Mouse (Mus musculus) large intestine, adult 2 months (tissue): ENCODE measurements around the gene Apol10b. TPM values are rescaled to one million over a fixed set of nuclear protein-coding genes. Genes with fewer than 3 reads are reported as not detected.
A peak's percentile ranks its signal among the peaks of the same experiment; 100 is the strongest.
"Not testable (repeated sequence)": the region's sequence is repeated elsewhere in the genome, so short reads cannot be mapped to it uniquely, and the experiment has no call there.

Experiments
- DNase-seq: peaks from one replicate; pipeline ENCODE4 v3.0.0-alpha.2; 2012; ENCODE audit warnings: low read depth, low spot score
- WGBS: fragments of 180-500 bp; shearing (Covaris S2); methylation state at CpG from one replicate; pipeline ENCODE4 v1.1.7; 2018; 5-methylcytosine and 5-hydroxymethylcytosine counted together
- polyA plus RNA-seq: library from polyadenylated mRNA; depleted of rRNA; stranded (reverse); fragments of >200 nt; gene quantifications from 2 replicates; pipeline ENCODE4 v1.2.3, GENCODE M21; 2012; rRNA removed

The Apol10b gene
- 0.88 and 0.93 TPM in 2 replicates for polyA plus RNA-seq

DNA sequence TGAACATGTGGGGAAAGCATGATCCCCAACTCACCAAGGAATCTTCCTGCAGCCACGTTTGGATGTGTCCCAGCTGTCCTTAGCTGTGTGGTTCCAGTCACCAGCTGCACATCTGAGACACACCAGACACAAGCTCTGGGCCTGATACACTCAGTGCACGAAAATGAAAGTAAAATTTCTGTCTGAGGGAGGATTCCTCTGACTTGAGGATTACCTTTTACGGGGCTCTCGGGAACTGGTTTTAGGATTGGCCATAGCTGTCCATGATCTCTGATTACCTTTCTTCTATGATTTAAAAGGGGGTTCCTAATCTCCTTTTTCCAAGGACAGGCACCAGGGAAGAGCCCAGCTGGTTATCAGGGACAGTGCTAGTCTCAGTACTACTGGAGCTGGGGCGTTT lies at the start of gene Apol10b:
Gene Apol10b, minus strand, starts transcription at position 165 of the 400 bp plus-strand sequence.
- DNase-seq, result no peak
- WGBS, result 21% methylated on average over 5 of the region's 5 CpGs

DNA sequence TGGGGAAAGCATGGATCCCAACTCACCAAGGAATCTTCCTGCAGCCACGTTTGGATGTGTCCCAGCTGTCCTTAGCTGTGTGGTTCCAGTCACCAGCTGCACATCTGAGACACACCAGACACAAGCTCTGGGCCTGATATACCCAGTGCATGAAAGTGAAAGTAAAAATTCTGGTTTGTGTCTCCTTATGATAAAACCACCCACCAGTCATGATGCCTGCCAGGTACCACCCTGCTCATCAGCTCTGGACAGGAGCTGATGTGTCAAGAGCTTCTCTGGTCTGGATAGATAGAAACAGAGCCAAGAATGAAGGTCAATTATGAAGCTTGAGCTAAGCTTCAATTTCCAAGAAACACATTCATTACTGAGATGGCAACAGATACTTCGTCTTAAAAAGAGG lies 47.3 kb upstream of the Apol10b start, which contains the start of gene Apol11b:
Gene Apol11b, minus strand, starts transcription at position 111 of the 400 bp plus-strand sequence.
- 54% methylated on average over 2 of the region's 2 CpGs for WGBS
- not testable (repeated sequence) for DNase-seq

DNA sequence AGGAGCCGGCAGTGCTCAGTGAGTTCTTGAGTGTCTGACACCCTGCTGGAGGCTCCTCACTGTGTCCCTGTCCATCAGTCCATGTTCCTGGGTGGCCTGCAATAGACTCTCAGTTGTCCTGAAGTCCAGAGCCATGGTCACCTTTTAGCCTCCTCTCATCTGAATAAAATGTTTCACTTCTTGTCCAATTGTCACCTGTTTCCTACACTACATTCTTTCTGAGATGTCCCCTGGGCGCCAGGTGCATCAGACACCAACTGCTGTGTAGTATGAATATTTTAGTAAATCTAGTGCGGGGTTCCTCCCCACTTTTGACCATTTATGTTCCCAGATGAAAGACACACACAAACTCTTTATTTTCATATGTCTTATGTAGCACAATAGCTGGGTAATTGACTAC lies 33.9 kb upstream of the Apol10b start:
- not testable (repeated sequence) for DNase-seq
- 83% methylated on average over 3 of the region's 3 CpGs for WGBS

DNA sequence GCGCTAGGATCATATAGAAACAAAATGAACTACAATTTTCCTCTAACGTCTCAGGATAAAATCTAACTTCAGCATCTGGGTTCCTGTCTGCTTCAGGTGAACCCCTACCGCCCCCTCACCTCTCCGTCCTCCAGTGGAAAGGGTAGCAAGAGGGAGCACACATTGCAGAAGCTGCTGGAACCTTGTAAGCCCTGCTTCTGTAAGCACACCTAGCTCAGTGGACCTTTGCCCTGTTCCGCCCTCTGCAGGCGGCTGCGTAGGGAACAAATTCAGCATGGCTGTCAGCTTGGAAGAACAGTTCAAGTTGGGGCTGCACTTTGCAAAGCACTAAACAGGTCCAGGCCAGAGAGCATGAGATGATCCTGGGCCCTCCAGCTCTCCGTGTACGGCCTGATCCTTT lies 32.7 kb upstream of the Apol10b start:
- peak; percentile 11 for DNase-seq
- WGBS, result 35% methylated on average over 9 of the region's 9 CpGs

DNA sequence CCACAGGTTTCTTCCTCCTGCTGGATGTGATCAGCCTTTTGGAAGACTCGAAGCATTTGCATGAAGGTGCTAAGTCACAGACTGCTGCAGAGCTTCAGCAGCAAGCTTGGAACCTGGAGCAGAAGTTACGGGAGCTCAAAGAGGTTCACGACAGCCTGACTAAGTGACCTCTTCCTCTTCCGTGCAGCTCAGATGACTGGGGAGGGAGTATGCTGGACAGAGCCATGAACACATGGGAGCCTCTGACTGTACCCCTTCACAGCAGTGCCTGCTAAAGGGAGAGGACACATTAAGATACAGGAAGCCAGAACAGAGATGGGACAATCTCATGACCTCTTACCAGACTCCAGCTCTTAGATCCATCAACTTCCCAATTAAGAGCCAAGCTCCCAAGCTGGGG lies 30.5 kb upstream of the Apol10b start:
- 76% methylated on average over 4 of the region's 4 CpGs for WGBS
- not testable (repeated sequence) for DNase-seq

DNA sequence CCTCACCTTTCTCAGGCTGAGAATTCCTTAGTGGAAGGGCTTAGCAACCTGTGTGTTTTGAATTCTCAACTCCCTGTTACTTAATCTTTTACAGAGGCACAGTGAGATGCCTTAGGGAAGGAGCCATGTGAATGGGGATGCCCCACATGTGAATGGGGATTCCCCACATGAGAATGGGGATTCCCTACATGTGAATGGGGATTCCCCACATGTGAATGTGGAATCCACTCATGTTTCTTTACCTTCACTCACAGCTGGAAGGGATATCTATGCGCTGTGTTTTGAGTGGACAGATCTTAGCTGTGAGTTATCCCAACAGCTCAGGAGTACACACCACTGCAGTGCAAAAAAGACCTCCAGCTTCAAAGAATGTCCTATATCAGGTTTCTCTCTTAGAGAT lies 28.8 kb upstream of the Apol10b start:
- WGBS, result 89% methylated on average over 1 of the region's 1 CpGs
- DNase-seq, result no peak

DNA sequence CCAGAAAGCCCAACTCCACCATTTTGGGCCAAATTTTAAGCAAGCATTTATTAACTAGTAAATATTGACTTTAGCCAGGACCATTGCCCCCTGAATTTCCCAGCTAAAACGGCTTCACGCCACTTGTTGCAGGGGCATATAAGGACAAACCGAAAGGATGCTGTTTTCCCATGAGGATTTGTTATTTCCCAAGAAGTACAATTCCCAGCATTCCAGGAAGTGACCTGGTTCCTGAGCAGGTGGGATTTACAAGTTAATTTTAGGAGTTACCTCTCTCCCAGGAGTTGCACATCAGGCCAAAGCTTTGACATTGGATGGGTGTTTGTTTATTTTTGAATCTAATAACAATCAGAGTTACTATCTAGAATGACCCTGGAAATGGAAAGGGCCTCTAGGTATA lies 10.1 kb upstream of the Apol10b start:
- no peak for DNase-seq

DNA sequence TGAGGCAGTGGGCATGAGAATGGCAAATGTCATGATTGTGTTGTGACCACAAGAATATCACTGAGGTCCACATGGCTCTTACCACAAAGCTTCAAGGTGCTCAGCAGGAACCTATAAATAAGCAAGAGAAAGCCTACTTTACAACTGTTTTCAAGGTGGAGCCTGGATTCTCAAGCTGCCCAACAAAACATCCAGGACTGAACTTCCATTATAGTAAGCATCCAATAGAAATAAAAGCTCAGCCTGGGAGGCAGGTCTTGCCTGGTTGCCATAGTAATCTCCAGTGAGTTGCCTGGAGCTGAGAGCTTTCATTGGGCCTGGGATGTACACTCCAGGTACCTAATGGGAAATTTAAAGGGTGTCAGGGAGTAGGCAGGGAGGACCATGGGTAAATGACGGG lies 3.0 kb upstream of the Apol10b start, which contains the start of gene Gm36245:
Gene Gm36245, plus strand, starts transcription at position 301 of the 400 bp plus-strand sequence.
- WGBS, result 92% methylated on average over 1 of the region's 1 CpGs
- DNase-seq, result no peak

More for the DNA sequence above, 10.1 kb upstream of the Apol10b start:
- 88% methylated on average over 3 of the region's 3 CpGs for WGBS

DNA sequence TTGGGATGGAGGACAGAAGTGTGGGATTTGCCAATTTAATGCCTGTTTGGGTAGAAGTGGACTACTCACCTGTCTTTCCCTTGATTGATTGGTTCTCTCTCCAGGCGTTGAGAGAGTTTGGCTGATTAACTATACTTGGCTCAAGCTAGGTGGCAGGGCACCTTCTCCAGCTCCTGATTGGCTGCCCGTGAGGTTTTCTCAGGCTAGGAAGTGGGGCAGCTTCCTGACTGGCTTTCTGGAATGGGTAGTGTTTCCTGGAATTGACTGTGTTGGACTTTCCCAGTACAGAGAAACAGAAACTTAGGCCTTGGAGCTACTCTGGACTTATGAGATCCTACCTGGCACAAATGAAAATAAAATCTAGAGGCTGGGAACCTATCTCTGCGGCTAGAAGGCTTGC lies 2.5 kb upstream of the Apol10b start:
- WGBS, result 75% methylated on average over 3 of the region's 3 CpGs
- no peak for DNase-seq

DNA sequence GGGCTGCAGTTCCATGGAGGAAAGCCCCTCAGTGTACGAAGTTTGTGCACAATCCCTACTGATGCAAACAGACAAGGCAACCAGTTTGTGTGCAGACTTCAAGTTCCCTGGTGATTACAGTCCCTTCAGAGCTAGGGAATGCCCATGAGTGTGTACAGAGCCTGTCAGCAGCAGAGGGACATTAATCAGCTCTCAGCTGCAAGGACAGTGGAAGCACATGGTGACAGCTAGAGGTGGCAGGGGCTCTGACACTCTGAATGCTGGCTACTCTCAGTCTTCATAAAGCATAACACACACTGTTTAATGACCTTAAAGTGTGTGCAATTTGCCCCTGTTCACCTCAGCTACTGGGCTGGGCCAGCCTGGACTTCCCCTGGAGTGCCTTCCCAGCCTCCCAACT lies 2.4 kb downstream of the Apol10b start:
- DNase-seq, result no peak
- 91% methylated on average over 1 of the region's 1 CpGs for WGBS

DNA sequence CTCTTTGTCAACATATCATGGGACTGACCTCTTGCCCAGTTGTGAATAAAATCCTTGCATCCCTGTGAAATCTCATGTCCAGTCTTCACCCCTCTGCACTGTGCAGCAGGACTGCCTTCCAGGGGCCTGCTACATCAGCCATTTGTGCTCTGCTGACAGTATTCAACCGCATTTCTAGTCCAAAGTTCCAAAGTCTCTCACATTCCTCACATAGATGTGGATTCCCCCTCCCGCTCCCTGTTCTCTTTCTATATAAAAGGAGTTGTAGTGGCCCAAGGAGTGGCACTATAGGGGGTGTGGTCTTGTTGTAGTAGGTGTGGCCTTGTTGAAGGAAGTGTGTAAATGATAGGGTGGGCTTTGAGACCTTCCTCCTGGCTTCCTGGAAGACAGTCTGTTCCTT lies 5.0 kb downstream of the Apol10b start:
- no peak for DNase-seq
- 43% methylated on average over 2 of the region's 2 CpGs for WGBS

DNA sequence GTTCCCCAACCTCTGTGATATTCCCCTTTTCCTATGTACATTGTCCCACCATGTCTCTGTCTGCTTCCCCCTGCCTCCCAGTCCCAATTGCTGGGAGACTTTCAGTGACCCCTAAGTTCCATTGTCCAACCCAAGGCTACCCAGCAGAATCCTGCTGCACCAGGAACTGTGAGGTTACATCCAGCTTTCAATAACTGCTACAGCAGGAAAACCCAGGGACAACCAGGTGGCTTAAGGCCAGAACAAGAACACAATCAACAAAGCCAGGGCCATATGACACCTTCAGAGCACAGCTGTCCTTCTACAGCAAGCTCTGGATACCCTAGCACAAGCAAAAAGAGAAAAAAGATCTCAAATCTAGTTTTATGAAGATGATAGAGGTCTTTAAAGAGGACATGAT lies 6.9 kb downstream of the Apol10b start:
- no peak for DNase-seq

DNA sequence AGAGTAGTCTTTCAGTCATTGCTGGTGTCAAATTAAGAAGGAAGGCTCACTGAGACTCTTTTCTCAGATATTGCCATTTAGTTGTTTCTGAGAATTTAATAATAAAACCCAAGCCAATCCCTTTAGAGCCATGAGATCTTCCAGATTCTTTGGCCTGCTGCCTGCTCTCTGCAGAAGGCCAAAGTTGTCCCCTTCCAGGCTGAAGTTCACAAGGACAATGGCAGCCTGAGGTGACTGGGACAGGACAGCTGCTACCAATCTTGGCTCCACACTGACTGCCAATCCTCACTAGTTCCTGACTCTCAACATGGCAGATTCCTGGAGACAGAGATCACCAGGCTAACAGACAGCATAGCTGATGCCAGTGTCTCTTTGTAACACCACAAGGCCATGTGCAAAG lies 8.9 kb downstream of the Apol10b start:
- no peak for DNase-seq

DNA sequence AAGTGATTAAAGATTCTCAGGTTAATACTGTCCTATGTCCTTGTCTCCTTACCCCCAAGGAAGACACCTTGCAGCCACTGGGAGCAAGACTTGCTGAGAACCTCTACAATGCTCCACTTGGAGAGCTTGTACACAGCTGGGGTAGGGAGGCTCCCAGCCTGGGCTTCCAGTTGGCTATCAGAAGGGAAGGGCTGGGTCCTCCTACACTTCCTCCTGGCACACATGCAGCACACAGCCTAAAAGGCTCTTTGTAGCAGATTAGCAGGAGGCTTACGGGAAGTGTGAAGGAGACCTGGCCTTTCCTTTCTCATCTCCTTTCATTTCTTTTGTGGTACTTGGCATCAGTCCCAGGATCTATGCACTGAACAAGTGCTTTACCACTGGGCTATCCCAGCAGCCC lies 14.2 kb downstream of the Apol10b start:
- 8% methylated on average over 1 of the region's 1 CpGs for WGBS
- peak; percentile 21 for DNase-seq

DNA sequence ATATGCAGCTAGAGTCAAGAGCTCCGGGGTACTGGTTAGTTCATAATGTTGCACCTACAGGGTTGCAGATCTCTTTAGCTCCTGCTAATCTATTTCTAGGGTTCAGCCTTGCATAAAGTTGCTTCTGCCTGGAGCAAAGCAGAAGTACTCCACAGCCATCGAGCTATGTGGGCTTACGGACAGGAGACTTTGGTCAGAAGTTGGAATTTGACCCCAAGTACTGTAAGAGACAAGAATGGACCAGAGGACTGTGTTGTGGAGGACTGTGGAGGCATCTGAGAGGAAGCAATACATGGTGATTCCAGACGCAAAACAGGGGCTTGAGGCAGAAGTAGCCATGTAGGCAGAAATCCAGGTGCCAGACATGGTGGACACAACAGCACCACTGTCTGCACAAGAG lies 16.6 kb downstream of the Apol10b start:
- 80% methylated on average over 4 of the region's 4 CpGs for WGBS

DNA sequence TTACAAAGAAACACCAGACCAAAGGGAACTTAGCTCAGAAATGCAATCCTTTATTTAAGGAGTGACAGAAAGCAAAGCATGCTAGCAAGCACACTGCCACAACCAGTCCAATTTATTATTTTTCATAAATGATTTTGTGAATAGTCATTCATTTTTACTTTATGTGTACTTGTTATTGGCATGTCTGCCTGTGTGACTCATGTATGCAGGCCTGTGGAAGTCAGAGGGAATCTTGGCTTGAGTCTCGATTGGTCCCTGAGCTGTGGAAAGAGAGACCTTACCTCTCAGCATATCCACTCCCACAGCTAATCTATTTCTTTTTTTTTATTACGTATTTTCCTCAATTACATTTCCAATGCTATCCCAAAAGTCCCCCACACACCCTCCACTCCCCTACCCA lies 17.1 kb downstream of the Apol10b start:
- no peak for DNase-seq
- WGBS, result 89% methylated on average over 2 of the region's 2 CpGs

More for the DNA sequence above, 16.6 kb downstream of the Apol10b start:
- no peak for DNase-seq

DNA sequence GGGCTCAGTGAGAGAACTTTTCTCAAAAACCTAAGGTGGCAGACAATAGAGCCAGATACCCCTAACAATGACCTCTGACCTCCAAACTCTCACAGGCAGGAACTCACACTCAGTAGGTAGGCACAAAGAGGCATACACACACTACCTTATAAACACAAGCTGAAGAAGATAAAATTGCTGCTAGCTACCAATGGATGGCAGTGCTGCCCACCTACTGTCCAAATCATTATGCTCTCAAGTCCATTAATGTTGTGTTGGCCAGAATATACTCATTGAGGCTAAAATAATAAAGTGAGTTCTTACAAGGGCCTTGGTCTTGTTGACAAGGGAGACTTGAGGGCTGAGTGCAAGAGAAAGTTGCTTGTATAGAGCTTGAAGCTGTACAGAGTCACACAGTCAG lies 32.7 kb downstream of the Apol10b start:
- no peak for DNase-seq

DNA sequence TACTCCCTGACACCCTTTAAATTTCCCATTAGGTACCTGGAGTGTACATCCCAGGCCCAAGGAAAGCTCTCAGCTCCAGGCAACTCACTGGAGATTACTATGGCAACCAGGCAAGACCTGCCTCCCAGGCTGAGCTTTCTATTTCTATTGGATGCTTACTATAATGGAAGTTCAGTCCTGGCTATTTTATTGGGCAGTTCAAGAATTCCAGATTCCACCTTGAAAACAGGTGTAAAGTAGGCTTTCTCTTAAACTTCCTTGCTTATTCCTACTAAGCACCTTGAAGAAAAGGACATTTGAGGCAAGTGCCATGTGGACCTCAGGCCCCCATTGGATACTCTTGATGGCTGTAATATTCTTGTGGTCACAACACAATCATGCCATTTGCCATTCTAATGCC lies 34.1 kb downstream of the Apol10b start, which contains the start of gene 1700025B11Rik:
Gene 1700025B11Rik, minus strand, starts transcription at position 101 of the 400 bp plus-strand sequence.
- DNase-seq, result no peak

DNA sequence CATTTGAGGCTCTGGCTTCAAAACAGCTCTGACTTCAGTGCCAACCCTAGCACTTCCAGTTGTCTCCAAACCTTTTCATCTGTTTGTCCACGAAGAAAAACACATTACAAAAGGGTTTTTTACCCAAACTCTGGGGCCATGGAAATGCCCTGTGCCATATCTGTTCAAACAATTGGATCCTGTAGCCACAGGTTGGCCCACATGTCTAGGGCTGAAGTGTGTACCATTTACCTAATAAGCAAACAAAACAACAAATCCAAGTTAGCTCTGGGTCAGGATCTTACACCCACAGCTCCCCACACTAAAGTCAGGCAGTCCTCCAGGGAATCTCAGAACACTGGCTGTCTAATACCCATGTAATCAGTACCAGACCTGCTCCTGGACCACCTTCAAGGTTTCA lies 56.7 kb downstream of the Apol10b start:
- WGBS, result 67% methylated on average over 1 of the region's 1 CpGs
- DNase-seq, result not testable (repeated sequence)
